Mouse (Mus musculus): ENCODE data around the gene Sephs1.

DNA sequence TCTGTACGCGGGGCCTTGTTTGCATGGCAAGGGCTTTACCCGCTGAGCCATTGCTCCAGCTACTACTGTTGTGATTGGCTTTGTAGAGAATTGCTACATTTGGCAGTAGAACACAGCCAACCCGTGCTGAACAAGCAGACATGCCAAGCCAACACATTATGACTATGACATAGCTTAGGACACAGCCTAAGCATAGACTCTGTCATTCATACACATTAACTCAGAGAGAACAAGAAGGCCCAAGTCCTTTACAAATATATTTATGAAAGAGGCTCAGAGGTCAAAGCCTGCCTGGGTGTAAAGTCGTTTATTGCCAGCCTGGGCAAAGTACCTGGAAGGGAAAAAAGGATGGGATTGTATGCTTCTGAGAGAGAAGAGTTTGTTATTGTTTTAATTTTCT lies 21.0 kb downstream of the Sephs1 start:
- TF ChIP-seq CTCF (IDR thresholded peaks at IDR 0.05; ENCODE audit: low read depth, low read length) (no peak), GATA1 (IDR thresholded peaks at IDR 0.05; ENCODE audit: borderline replicate concordance, low read length) (no peak), POLR2AphosphoS5 (IDR thresholded peaks at IDR 0.05; ENCODE audit: insufficient replicate concordance, low read depth, low read length) (no peak)
